Mouse (Mus musculus): ENCODE measurements at regions not wholly inside any gene's neighbourhood (a gene's known extent, or its start where the extent isn't known, plus 50 kb on each side); places are given as distances from the start of the nearest gene placed in this dataset.

GRCm38 (mm10) chr5:29920295-29920694, 92.6 kb upstream of the Il6 start:
- 56% methylated on average over 2 of the region's 2 CpGs for WGBS
- H3K4me2 ChIP-seq (ENCODE audit: low read depth, low read length): no peak overlapping the region
- H3K4me1 ChIP-seq (ENCODE audit: control insufficient read depth, insufficient read depth, low read length): no peaks in the 10 kb centered on the region
- no peak overlapping the region for H3K27ac ChIP-seq (ENCODE audit: low read length)
- peaks cover 14% of the 10 kb centered on the region for H3K9me3 ChIP-seq (replicated peaks; ENCODE audit: control insufficient read depth, low read length)
- no peak overlapping the region for H3K4me3 ChIP-seq (ENCODE audit: low read length)
- ATAC-seq (replicated peaks; ENCODE audit: extremely low read depth, insufficient read depth, low FRiP score): no peak
- H3K27me3 ChIP-seq (ENCODE audit: control insufficient read depth, insufficient read depth, low read length): no peaks in the 10 kb centered on the region
- no peak overlapping the region for H3K9ac ChIP-seq (ENCODE audit: low read length)
- H3K36me3 ChIP-seq (ENCODE audit: control insufficient read depth, insufficient read depth): no peaks in the 10 kb centered on the region

- WGBS: 67% methylated on average over 2 of the region's 2 CpGs
- Histone ChIP-seq H3K27ac (ENCODE audit: low read length) (no peak overlapping the region), H3K9ac (ENCODE audit: low read length) (no peak overlapping the region), H3K36me3 (ENCODE audit: control insufficient read depth, insufficient read depth) (no peaks in the 10 kb centered on the region), H3K4me3 (ENCODE audit: low read length) (no peak overlapping the region), H3K4me1 (ENCODE audit: control insufficient read depth, insufficient read depth, low read length) (no peaks in the 10 kb centered on the region), H3K9me3 (replicated peaks; ENCODE audit: control insufficient read depth, low read length) (0 out of 2 replicates have a peak, but pooled peaks cover 4% of the 10 kb centered on the region), H3K27me3 (ENCODE audit: control insufficient read depth, insufficient read depth, low read length) (no peaks in the 10 kb centered on the region), H3K4me2 (ENCODE audit: low read depth, low read length) (no peak overlapping the region)
- ATAC-seq (replicated peaks; ENCODE audit: extremely low read depth, insufficient read depth, low FRiP score): no peak
Observed at GRCm38 (mm10) chr5:29925527-29925926, 87.4 kb upstream of the Il6 start.

- no peak overlapping the region for H3K4me2 ChIP-seq (ENCODE audit: low read depth, low read length)
- WGBS: 46% methylated on average over 1 of the region's 1 CpGs
- no peak overlapping the region for H3K27ac ChIP-seq (ENCODE audit: low read length)
- no peaks in the 10 kb centered on the region for H3K4me1 ChIP-seq (ENCODE audit: control insufficient read depth, insufficient read depth, low read length)
- ATAC-seq (replicated peaks; ENCODE audit: extremely low read depth, insufficient read depth, low FRiP score): no peak
- no peaks in the 10 kb centered on the region for H3K27me3 ChIP-seq (ENCODE audit: control insufficient read depth, insufficient read depth, low read length)
- H3K9me3 ChIP-seq (replicated peaks; ENCODE audit: control insufficient read depth, low read length): no peaks in the 10 kb centered on the region
- no peak overlapping the region for H3K4me3 ChIP-seq (ENCODE audit: low read length)
- no peak overlapping the region for H3K9ac ChIP-seq (ENCODE audit: low read length)
- no peaks in the 10 kb centered on the region for H3K36me3 ChIP-seq (ENCODE audit: control insufficient read depth, insufficient read depth)
Observed at GRCm38 (mm10) chr5:29927594-29927993, 85.3 kb upstream of the Il6 start.

GRCm38 (mm10) chr5:29929381-29929780, 83.5 kb upstream of the Il6 start:
- no peak overlapping the region for H3K4me3 ChIP-seq (ENCODE audit: low read length)
- WGBS: 89% methylated on average over 2 of the region's 2 CpGs
- H3K36me3 ChIP-seq (ENCODE audit: control insufficient read depth, insufficient read depth): no peaks in the 10 kb centered on the region
- no peaks in the 10 kb centered on the region for H3K9me3 ChIP-seq (replicated peaks; ENCODE audit: control insufficient read depth, low read length)
- H3K4me2 ChIP-seq (ENCODE audit: low read depth, low read length): no peak overlapping the region
- H3K9ac ChIP-seq (ENCODE audit: low read length): no peak overlapping the region
- no peak for ATAC-seq (replicated peaks; ENCODE audit: extremely low read depth, insufficient read depth, low FRiP score)
- no peaks in the 10 kb centered on the region for H3K27me3 ChIP-seq (ENCODE audit: control insufficient read depth, insufficient read depth, low read length)
- no peaks in the 10 kb centered on the region for H3K4me1 ChIP-seq (ENCODE audit: control insufficient read depth, insufficient read depth, low read length)
- no peak overlapping the region for H3K27ac ChIP-seq (ENCODE audit: low read length)

GRCm38 (mm10) chr5:29947225-29947624, 65.7 kb upstream of the Il6 start:
- H3K9me3 ChIP-seq (replicated peaks; ENCODE audit: control insufficient read depth, low read length): no peaks in the 10 kb centered on the region
- no peaks in the 10 kb centered on the region for H3K27me3 ChIP-seq (ENCODE audit: control insufficient read depth, insufficient read depth, low read length)
- H3K4me1 ChIP-seq (ENCODE audit: control insufficient read depth, insufficient read depth, low read length): peaks cover 10% of the 10 kb centered on the region
- H3K4me3 ChIP-seq (ENCODE audit: low read length): no peak overlapping the region
- WGBS: 43% methylated on average over 2 of the region's 2 CpGs
- no peak overlapping the region for H3K9ac ChIP-seq (ENCODE audit: low read length)
- no peak overlapping the region for H3K27ac ChIP-seq (ENCODE audit: low read length)
- no peaks in the 10 kb centered on the region for H3K36me3 ChIP-seq (ENCODE audit: control insufficient read depth, insufficient read depth)
- ATAC-seq (replicated peaks; ENCODE audit: extremely low read depth, insufficient read depth, low FRiP score): no peak
- H3K4me2 ChIP-seq (ENCODE audit: low read depth, low read length): no peak overlapping the region

- H3K27ac ChIP-seq (ENCODE audit: low read length): no peak overlapping the region
- H3K9ac ChIP-seq (ENCODE audit: low read length): no peak overlapping the region
- no peak overlapping the region for H3K4me2 ChIP-seq (ENCODE audit: low read depth, low read length)
- no peak overlapping the region for H3K4me3 ChIP-seq (ENCODE audit: low read length)
- H3K27me3 ChIP-seq (ENCODE audit: control insufficient read depth, insufficient read depth, low read length): no peaks in the 10 kb centered on the region
- no peak for ATAC-seq (replicated peaks; ENCODE audit: extremely low read depth, insufficient read depth, low FRiP score)
- H3K36me3 ChIP-seq (ENCODE audit: control insufficient read depth, insufficient read depth): no peaks in the 10 kb centered on the region
- H3K4me1 ChIP-seq (ENCODE audit: control insufficient read depth, insufficient read depth, low read length): peaks cover 10% of the 10 kb centered on the region
- 61% methylated on average over 3 of the region's 3 CpGs for WGBS
- no peaks in the 10 kb centered on the region for H3K9me3 ChIP-seq (replicated peaks; ENCODE audit: control insufficient read depth, low read length)
Observed at GRCm38 (mm10) chr5:29948161-29948560, 64.8 kb upstream of the Il6 start.

- Histone ChIP-seq H3K27me3 (ENCODE audit: control insufficient read depth, insufficient read depth, low read length) (no peaks in the 10 kb centered on the region), H3K9ac (ENCODE audit: low read length) (no peak overlapping the region), H3K36me3 (ENCODE audit: control insufficient read depth, insufficient read depth) (no peaks in the 10 kb centered on the region), H3K4me1 (ENCODE audit: control insufficient read depth, insufficient read depth, low read length) (peaks cover 10% of the 10 kb centered on the region), H3K27ac (ENCODE audit: low read length) (no peak overlapping the region), H3K4me2 (ENCODE audit: low read depth, low read length) (no peak overlapping the region), H3K4me3 (ENCODE audit: low read length) (no peak overlapping the region), H3K9me3 (replicated peaks; ENCODE audit: control insufficient read depth, low read length) (no peaks in the 10 kb centered on the region)
- no peak for ATAC-seq (replicated peaks; ENCODE audit: extremely low read depth, insufficient read depth, low FRiP score)
- WGBS: 76% methylated on average over 5 of the region's 5 CpGs
Observed at GRCm38 (mm10) chr5:29950456-29951170, 62.3 kb upstream of the Il6 start.

GRCm38 (mm10) chr5:29951381-29952350, 61.2 kb upstream of the Il6 start:
- H3K36me3 ChIP-seq (ENCODE audit: control insufficient read depth, insufficient read depth): no peaks in the 10 kb centered on the region
- no peaks in the 10 kb centered on the region for H3K27me3 ChIP-seq (ENCODE audit: control insufficient read depth, insufficient read depth, low read length)
- no peak overlapping the region for H3K27ac ChIP-seq (ENCODE audit: low read length)
- no peaks in the 10 kb centered on the region for H3K9me3 ChIP-seq (replicated peaks; ENCODE audit: control insufficient read depth, low read length)
- 72% methylated on average over 7 of the region's 7 CpGs for WGBS
- no peak overlapping the region for H3K9ac ChIP-seq (ENCODE audit: low read length)
- H3K4me1 ChIP-seq (ENCODE audit: control insufficient read depth, insufficient read depth, low read length): peaks cover 8% of the 10 kb centered on the region
- ATAC-seq (replicated peaks; ENCODE audit: extremely low read depth, insufficient read depth, low FRiP score): no peak
- no peak overlapping the region for H3K4me2 ChIP-seq (ENCODE audit: low read depth, low read length)
- no peak overlapping the region for H3K4me3 ChIP-seq (ENCODE audit: low read length)
